Mouse (Mus musculus): ENCODE results near the gene Vwa7.

- no peak for TF ChIP-seq CTCF (conservative IDR thresholded peaks at IDR 0.05; ENCODE audit: low read length)
- no peak for TF ChIP-seq NANOG (IDR thresholded peaks at IDR 0.05; ENCODE audit: borderline replicate concordance, low read length)
- no peak for TF ChIP-seq POU5F1 (IDR thresholded peaks at IDR 0.05; ENCODE audit: borderline replicate concordance, low read length)
These were observed 4.9 kb upstream of the Vwa7 start for GRCm38 (mm10) chr17:35011440-35011839.

Data from E14TG2a.4 (cell line).